Mouse (Mus musculus): ENCODE measurements around the gene B3gnt3.

- TF ChIP-seq CTCF (IDR thresholded peaks at IDR 0.05; ENCODE audit: insufficient read depth, low read length) = no peak
- TF ChIP-seq POLR2A (IDR thresholded peaks at IDR 0.05; ENCODE audit: borderline replicate concordance, extremely low read depth, low read depth, low read length) = no peak
Observed at GRCm38 (mm10) chr8:71658515-71659049, 43.0 kb downstream of the B3gnt3 start.
